Mouse (Mus musculus) naive thymus-derived CD4-positive, alpha-beta T cell, adult 2 months (primary cell): ENCODE measurements around the gene Pef1.

Experiments used
- DNase-seq: peaks from one replicate; pipeline ENCODE4 v3.0.0-alpha.2; 2011; ENCODE audit warnings: low read depth

Gene Pef1

GRCm38 (mm10) chr4:130102111-130102651, at the start of gene Pef1:
Pef1 (plus strand) TSS chr4:130102558.
- no peak for DNase-seq

GRCm38 (mm10) chr4:130053111-130053510, 49.2 kb upstream of the Pef1 start:
- no peak for DNase-seq

- no peak for DNase-seq
These were observed 47.6 kb upstream of the Pef1 start for GRCm38 (mm10) chr4:130054727-130055126.

GRCm38 (mm10) chr4:130055160-130056010, 47.0 kb upstream of the Pef1 start:
- DNase-seq, result no peak

GRCm38 (mm10) chr4:130056011-130056322, 46.4 kb upstream of the Pef1 start:
- no peak for DNase-seq

GRCm38 (mm10) chr4:130056471-130056870, 45.9 kb upstream of the Pef1 start:
- no peak for DNase-seq

GRCm38 (mm10) chr4:130060937-130061336, 41.4 kb upstream of the Pef1 start:
- no peak for DNase-seq

GRCm38 (mm10) chr4:130063191-130063590, 39.2 kb upstream of the Pef1 start:
- no peak for DNase-seq

GRCm38 (mm10) chr4:130066816-130067215, 35.5 kb upstream of the Pef1 start:
- no peak for DNase-seq

- no peak for DNase-seq
These were observed 31.8 kb upstream of the Pef1 start for GRCm38 (mm10) chr4:130070523-130070922.

GRCm38 (mm10) chr4:130071758-130072157, 30.6 kb upstream of the Pef1 start:
- no peak for DNase-seq

- no peak for DNase-seq
These were observed 29.0 kb upstream of the Pef1 start for GRCm38 (mm10) chr4:130073367-130073766.

- DNase-seq, result no peak
These were observed 27.4 kb upstream of the Pef1 start for GRCm38 (mm10) chr4:130074761-130075515.

- DNase-seq, result no peak
These were observed 25.5 kb upstream of the Pef1 start for GRCm38 (mm10) chr4:130076856-130077255.

GRCm38 (mm10) chr4:130078816-130079485, 23.4 kb upstream of the Pef1 start:
- DNase-seq, result no peak

- DNase-seq, result no peak
These were observed 22.8 kb upstream of the Pef1 start for GRCm38 (mm10) chr4:130079521-130079920.

GRCm38 (mm10) chr4:130081345-130082190, 20.8 kb upstream of the Pef1 start:
- DNase-seq, result peak; percentile 28

GRCm38 (mm10) chr4:130082211-130082610, 20.1 kb upstream of the Pef1 start:
- no peak for DNase-seq

GRCm38 (mm10) chr4:130084331-130084945, 17.9 kb upstream of the Pef1 start:
- DNase-seq, result no peak

- DNase-seq, result no peak
These were observed 17.0 kb upstream of the Pef1 start for GRCm38 (mm10) chr4:130085246-130085820.

- peak; percentile 89 for DNase-seq
These were observed 15.1 kb upstream of the Pef1 start for GRCm38 (mm10) chr4:130087293-130087692.
